Mouse (Mus musculus): ENCODE data around the gene Scin. TPM values are rescaled to one million over a fixed set of nuclear protein-coding genes. Genes with fewer than 3 reads are reported as not detected.

The Scin gene
- total RNA-seq, 2 experiments from 2014 or later: 0.34 to 0.49 TPM

GRCm38 (mm10) chr12:40029201-40029600 lies 104.8 kb downstream of the Scin start:
- no peak for DNase-seq (ENCODE audit: low spot score in 2 of 2)

DNA sequence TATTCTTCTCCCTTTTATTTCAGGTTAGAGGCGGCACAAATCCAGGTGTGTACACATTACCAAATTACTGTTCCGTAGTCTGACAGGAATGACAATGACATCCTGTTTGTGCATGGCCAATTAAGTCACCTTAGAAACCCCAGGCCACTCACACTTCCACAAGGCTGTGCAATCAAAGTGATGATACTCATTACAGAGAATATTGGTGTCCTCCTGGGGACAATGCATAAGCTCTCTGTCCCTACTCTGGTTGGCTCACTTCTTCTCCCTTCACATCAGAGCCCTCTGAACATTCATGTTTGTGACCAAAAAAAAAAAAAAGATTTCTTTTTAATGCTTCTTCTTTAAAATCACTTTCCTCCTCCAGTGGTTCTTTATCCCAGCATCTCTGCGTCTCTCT lies 106.2 kb downstream of the Scin start:
- DNase-seq (ENCODE audit: low spot score in 2 of 2): no peak

GRCm38 (mm10) chr12:40027444-40027843 lies 106.6 kb downstream of the Scin start:
- no peak for DNase-seq (ENCODE audit: low spot score in 2 of 2)

- DNase-seq (ENCODE audit: low spot score in 2 of 2): no peak
Observed at GRCm38 (mm10) chr12:40023918-40024317, 110.1 kb downstream of the Scin start.

DNA sequence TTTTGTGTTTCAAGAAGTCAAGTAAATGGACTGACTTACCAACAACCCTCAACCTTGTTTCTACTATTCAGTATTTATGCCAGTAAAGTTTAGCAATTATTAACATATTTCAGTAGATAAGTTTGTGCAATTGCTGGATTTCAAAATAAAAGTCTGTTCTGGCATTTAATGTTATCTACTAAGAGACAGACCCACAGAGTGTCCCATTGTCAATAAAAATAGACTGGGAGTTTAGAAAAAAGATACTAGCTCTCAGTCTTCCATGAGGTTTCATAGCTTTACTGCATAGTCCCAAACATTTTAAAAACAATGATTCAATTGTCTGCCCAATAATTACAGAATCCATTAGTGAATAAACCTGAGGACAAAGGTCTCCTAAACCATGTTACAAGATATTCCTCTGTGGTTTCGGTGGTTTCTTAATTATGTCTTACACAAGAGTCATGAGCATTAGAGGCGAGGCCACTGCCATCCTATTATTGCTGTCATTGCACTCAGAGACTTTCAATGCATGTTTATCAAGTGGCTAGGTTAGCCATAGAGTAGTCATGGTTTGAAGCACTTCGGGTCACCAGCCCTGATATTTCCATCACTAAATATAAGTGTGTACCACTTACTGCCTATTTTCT lies 110.9 kb downstream of the Scin start:
- DNase-seq (ENCODE audit: low spot score in 2 of 2): no peak

GRCm38 (mm10) chr12:40022344-40022743 lies 111.7 kb downstream of the Scin start:
- no peak for DNase-seq (ENCODE audit: low spot score in 2 of 2)

GRCm38 (mm10) chr12:40017955-40018505 lies 116.0 kb downstream of the Scin start:
- no peak for DNase-seq (ENCODE audit: low spot score in 2 of 2)

DNA sequence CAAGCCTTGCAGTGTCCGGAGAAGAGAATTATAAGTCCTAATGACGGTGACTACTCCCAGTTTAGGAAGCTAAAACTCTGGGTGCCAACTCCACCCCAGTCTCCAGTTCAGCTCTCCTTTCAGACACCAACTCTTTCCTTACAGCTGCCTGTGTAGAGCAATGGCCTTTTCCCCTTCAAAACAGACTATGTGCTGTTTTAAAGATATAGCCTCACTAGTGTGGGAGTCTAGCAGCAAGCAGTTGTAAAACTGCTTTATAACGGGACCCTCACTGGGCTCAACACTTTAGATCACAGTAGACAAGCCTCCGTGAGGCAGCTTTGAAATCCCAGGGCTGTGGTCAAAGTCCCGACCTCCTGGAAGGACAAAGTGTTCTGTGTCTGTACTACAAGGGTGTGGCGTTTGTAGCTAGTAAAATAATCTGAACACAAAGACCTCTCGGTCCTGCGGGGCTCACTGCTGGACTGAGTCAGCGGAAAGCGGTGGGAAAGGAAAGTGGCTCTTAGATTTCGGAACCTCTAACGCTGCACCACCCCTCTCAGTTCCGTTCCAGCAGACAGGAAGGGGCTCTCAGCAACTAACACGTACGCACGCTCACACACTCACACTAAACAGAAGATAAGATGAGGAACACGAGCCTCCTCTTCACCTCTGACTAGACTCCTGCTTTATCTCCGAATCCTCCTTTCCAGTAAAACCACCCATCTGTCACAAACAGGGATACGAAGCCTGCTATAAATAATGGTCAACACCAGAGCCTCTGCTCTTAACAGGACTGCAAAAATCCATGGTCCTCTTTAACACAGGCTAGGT lies 117.2 kb downstream of the Scin start:
- DNase-seq (ENCODE audit: low spot score in 2 of 2): peak in 1 of 2 experiments; percentile 42

DNA sequence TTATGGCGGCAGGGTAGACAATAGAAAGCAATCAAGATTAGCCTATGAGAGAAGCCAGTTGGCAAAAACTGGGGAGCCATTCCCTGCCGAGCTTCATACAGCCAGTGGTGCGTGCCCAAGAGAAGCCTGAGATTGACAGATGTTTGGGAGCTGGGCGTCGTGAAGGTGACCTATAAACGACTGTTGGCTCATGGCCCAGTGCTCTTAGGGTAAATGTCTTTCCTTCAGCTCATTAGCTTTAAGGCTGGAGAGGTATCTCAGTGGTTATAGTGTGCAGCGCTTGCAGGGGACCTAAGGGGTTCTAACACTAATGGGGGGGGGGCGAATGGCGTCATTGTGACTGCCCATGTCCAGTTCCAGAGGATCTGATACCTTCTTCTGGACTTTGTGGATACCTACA lies 118.0 kb downstream of the Scin start:
- DNase-seq (ENCODE audit: low spot score in 2 of 2): no peak

- no peak for DNase-seq (ENCODE audit: low spot score in 2 of 2)
Observed at GRCm38 (mm10) chr12:40009866-40010265, 124.2 kb downstream of the Scin start.

Other genes with a start within 250 kb of the Scin start
- gene Arl4a, start 96.2 kb downstream of the Scin start, total RNA-seq (2021): 10 to 100 TPM; 30.2 to 31.2 TPM
- 10 to 100 TPM; 30.7 to 34.1 TPM for gene Lsmem1, start 65.3 kb upstream of the Scin start, total RNA-seq (2021)
- 100 to 1,000 TPM in 1 of 2 experiments, 10 to 100 TPM in 1; 81.3 to 107 TPM for gene Ifrd1, start 114.3 kb upstream of the Scin start, total RNA-seq (2021)

Measured in gastrocnemius, postnatal 4 days (tissue).